ENCODE assay signal across 8 mouse cellular contexts in genomic region chr12:102451126-102451851, GRCm38 (mm10). TPM values are rescaled to one million over a fixed set of nuclear protein-coding genes. Genes with fewer than 3 reads are reported as not detected.
DNase-seq lines count a peak whose midpoint lies in the region; ATAC-seq and TF ChIP-seq lines count a peak whose summit lies in the region.
"Had no signal": no experiment of that assay in that cellular context is flagged by ENCODE, and none has a peak within 500 bp of the region (broad histone marks: within the 10 kb centered on the region; RNA-seq: fewer than 3 reads in every experiment).

No protein-coding gene starts in this region.

- no peaks in the 10 kb centered on the region for H3K27me3 ChIP-seq in liver, adult 2 months (ENCODE audit: control insufficient read depth, insufficient read depth, low read length)
- peaks cover 22% of the 10 kb centered on the region for H3K27me3 ChIP-seq in G1E (ENCODE audit: insufficient read depth, low read length)
- peaks cover 9% of the 10 kb centered on the region for H3K27me3 ChIP-seq in megakaryocyte, embryonic 14.5 days (replicated peaks)
- no peaks in the 10 kb centered on the region for H3K27me3 ChIP-seq in hindbrain, embryonic 11.5 days (ENCODE audit: control insufficient read depth, insufficient read depth, low read length)

- 70% methylated on average over 8 of the region's 8 CpGs for WGBS in liver, adult 2 months
- 84% methylated on average over 8 of the region's 8 CpGs for WGBS in hindbrain, embryonic 11.5 days

- H3K79me2 ChIP-seq in liver, adult 2 months (ENCODE audit: control insufficient read depth, insufficient read depth, low read length) = no peaks in the 10 kb centered on the region

- peak overlapping the region; percentile 58 for H3K27ac ChIP-seq in liver, adult 2 months (replicated peaks; ENCODE audit: insufficient read depth, low read depth, low read length)
- peak overlapping the region; percentile 22 for H3K27ac ChIP-seq in cortical plate, adult 2 months (ENCODE audit: insufficient read depth, low read length)
- H3K27ac ChIP-seq in hindbrain, embryonic 11.5 days (ENCODE audit: low read depth, low read length) = no peak overlapping the region

- H3K4me1 ChIP-seq in liver, adult 2 months (ENCODE audit: control insufficient read depth, insufficient read depth, low read length) = peaks cover 2% of the 10 kb centered on the region
- peaks cover 37% of the 10 kb centered on the region for H3K4me1 ChIP-seq in G1E (ENCODE audit: insufficient read depth, low read depth, low read length)
- no peaks in the 10 kb centered on the region for H3K4me1 ChIP-seq in cortical plate, adult 2 months (ENCODE audit: control insufficient read depth, insufficient read depth, low read length)
- H3K4me1 ChIP-seq in megakaryocyte, embryonic 14.5 days = peaks cover 47% of the 10 kb centered on the region
- no peaks in the 10 kb centered on the region for H3K4me1 ChIP-seq in hindbrain, embryonic 11.5 days (replicated peaks; ENCODE audit: control insufficient read depth, insufficient read depth, low read length)

- no peaks in the 10 kb centered on the region for H3K36me3 ChIP-seq in liver, adult 2 months (ENCODE audit: control insufficient read depth, insufficient read depth, low read length)
- no peaks in the 10 kb centered on the region for H3K36me3 ChIP-seq in G1E (replicated peaks)
- H3K36me3 ChIP-seq in megakaryocyte, embryonic 14.5 days (replicated peaks; ENCODE audit: low read length) = no peaks in the 10 kb centered on the region
- H3K36me3 ChIP-seq in hindbrain, embryonic 11.5 days (ENCODE audit: control insufficient read depth, insufficient read depth, low read length) = no peaks in the 10 kb centered on the region

- no peak overlapping the region for H3K9ac ChIP-seq in liver, adult 2 months (ENCODE audit: low read depth, low read length)
- H3K9ac ChIP-seq in hindbrain, embryonic 11.5 days (ENCODE audit: low read depth, low read length) = no peak overlapping the region

- no peak for TF ChIP-seq POLR2A in liver, adult 2 months (IDR thresholded peaks at IDR 0.05; ENCODE audit: extremely low read depth, insufficient read depth, low read length)
- no peak for TF ChIP-seq POLR2A in cortical plate, adult 2 months (IDR thresholded peaks at IDR 0.05; ENCODE audit: extremely low read depth, insufficient read depth, low read length)

- H3K4me2 ChIP-seq in hindbrain, embryonic 11.5 days (replicated peaks; ENCODE audit: low read depth, low read length) = no peak overlapping the region

- peak; percentile 63 for DNase-seq in liver, adult 2 months (ENCODE audit: extremely low read depth, low read depth, low spot score)
- DNase-seq in liver (no peak), G1E (ENCODE audit: low spot score) (no peak)
- DNase-seq in hindbrain, embryonic 11.5 days (ENCODE audit: low spot score) = no peak
- no peak for DNase-seq in cerebellum, adult 11-12 months
- DNase-seq: gastrocnemius, postnatal 36 days had no signal

- no peak overlapping the region for H3K4me3 ChIP-seq in liver, adult 2 months (ENCODE audit: insufficient read depth, low read depth, low read length)
- H3K4me3 ChIP-seq in G1E (ENCODE audit: low read depth, low read length) = no peak overlapping the region; the same call in 1 of the 2 replicates
- no peak overlapping the region for H3K4me3 ChIP-seq in cortical plate, adult 2 months (ENCODE audit: insufficient read depth, low read length)
- H3K4me3 ChIP-seq in megakaryocyte, embryonic 14.5 days (replicated peaks) = peak overlapping the region; percentile 59
- H3K4me3 ChIP-seq in hindbrain, embryonic 11.5 days (ENCODE audit: low read depth, low read length) = no peak overlapping the region

- no peaks in the 10 kb centered on the region for H3K9me3 ChIP-seq in G1E (replicated peaks)
- H3K9me3 ChIP-seq in megakaryocyte, embryonic 14.5 days = no peaks in the 10 kb centered on the region; the same call in 1 of the 2 replicates
- no peaks in the 10 kb centered on the region for H3K9me3 ChIP-seq in hindbrain, embryonic 11.5 days (ENCODE audit: control insufficient read depth, low read length)

- ATAC-seq in G1E (ENCODE audit: extremely low read depth, insufficient number of reproducible peaks, low FRiP score, poor library complexity, severe bottlenecking) = peak; percentile 67
- ATAC-seq in hindbrain, embryonic 11.5 days (ENCODE audit: low FRiP score) = no peak

- TF ChIP-seq CTCF in liver, adult 2 months (IDR thresholded peaks at IDR 0.05; ENCODE audit: low read depth, low read length) = no peak
- no peak for TF ChIP-seq CTCF in G1E (IDR thresholded peaks at IDR 0.05; ENCODE audit: low read depth, low read length)
- no peak for TF ChIP-seq CTCF in cortical plate, adult 2 months (IDR thresholded peaks at IDR 0.05; ENCODE audit: extremely low read depth, insufficient read depth, low read length)

RNA-seq across cellular contexts. Expression of gene Lgmn, which starts 11.7 kb away (rescaled TPM):
- total RNA-seq in liver, adult 2 months (2014; rRNA removed) = 59.6 and 60.6 TPM in 2 replicates
- 33.5 and 48.5 TPM in 2 replicates for polyA plus RNA-seq in liver, adult 2 months (2012; rRNA removed)
- total RNA-seq in G1E (2014; fragmentation: Nextera tagmentation) (22.0 and 33.8 TPM in 2 replicates), G1E (2017) (14.0 and 17.3 TPM in 2 replicates)
- 1.7 TPM in 2 replicates for polyA plus RNA-seq in G1E (2012)
- polyA plus RNA-seq in cortical plate, adult 2 months (2012; rRNA removed) = 121 and 132 TPM in 2 replicates
- 3.4 and 40.6 TPM in 2 replicates for polyA plus RNA-seq in megakaryocyte, embryonic 14.5 days (2012; ENCODE audit: insufficient read depth, low replicate concordance)
- polyA plus RNA-seq in hindbrain, embryonic 11.5 days (2014; fragmentation: Nextera tagmentation; extraction: Ambion mirVana) = 65.4 and 69.6 TPM in 2 replicates

RNA-seq across cellular contexts. Expression of gene Golga5, which starts 17.6 kb away (rescaled TPM):
- 16.6 and 18.6 TPM in 2 replicates for total RNA-seq in liver, adult 2 months (2014; rRNA removed)
- polyA plus RNA-seq in liver, adult 2 months (2012; rRNA removed) = 6.8 and 7.8 TPM in 2 replicates
- 60.6 and 63.6 TPM in 2 replicates for total RNA-seq in G1E (2014; fragmentation: Nextera tagmentation)
- total RNA-seq in G1E (2017) = 74.1 and 86.3 TPM in 2 replicates
- polyA plus RNA-seq in G1E (2012) = 7.5 and 10.1 TPM in 2 replicates
- 23.4 and 25.1 TPM in 2 replicates for polyA plus RNA-seq in cortical plate, adult 2 months (2012; rRNA removed)
- 1.2 and 3.4 TPM in 2 replicates for polyA plus RNA-seq in megakaryocyte, embryonic 14.5 days (2012; ENCODE audit: insufficient read depth, low replicate concordance)
- polyA plus RNA-seq in hindbrain, embryonic 11.5 days (2014; fragmentation: Nextera tagmentation; extraction: Ambion mirVana) = 31.5 and 36.8 TPM in 2 replicates
